Mouse (Mus musculus) urinary bladder, postnatal 14 days (tissue): ENCODE measurements at regions not wholly inside any gene's neighbourhood (a gene's known extent, or its start where the extent isn't known, plus 50 kb on each side); places are given as distances from the start of the nearest gene placed in this dataset.

Source experiments
- DNase-seq: peaks from one replicate; pipeline ENCODE4 v3.0.0; 2021; ENCODE audit warnings: low spot score

DNA sequence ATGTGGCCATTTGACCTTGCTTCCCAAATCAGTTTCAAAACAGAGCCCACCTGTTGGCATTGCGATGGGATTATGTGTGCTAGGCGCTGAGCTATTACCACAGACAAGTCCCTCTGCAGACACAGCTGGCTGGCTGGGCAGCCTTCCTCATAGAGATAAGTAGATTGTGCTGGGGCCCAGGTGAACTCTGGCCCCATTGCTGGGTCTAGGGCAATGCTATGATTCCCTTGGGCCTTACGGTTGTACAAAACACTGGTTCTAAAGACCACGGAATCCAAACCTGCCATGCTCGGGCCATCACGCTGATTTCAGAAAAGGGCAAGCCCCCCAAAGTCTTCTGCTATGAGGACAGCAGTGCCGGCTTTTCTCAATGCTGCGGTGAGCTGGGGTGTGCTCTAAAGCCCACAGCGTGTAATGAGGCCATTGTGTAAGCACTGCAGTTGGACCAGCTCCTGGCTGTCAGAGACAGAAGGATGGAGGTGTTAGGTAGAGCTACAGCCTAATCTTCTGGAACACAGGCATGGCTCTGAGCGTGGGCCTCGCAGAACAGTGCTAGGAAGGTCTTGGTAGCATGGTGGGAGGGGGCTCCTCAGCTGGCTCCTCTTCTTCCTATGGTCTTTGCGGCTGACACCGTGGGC lies 51.2 kb upstream of the Pitx1 start:
- DNase-seq, result no peak
